In the genomic region with DNA sequence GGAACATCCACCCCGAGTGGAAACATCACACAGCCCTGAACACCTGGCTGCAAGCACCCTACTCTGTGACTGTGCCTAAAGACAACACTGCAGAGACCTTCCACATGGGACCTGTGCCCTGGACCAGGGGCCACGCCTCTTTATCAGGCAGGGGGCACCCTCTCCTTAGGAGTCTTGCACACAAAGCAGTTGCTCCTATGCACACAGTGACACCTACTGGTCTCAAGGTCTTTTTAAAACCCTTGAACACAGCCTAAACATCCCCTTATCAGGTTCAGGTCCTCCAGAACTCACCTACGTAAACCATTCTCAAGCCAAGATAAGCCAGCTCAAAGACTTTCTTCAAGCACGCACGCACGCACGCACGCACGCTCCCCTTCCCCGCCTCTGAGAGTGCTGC, we compare ENCODE assay signal across 13 mouse cellular contexts. TPM values are rescaled to one million over a fixed set of nuclear protein-coding genes. Genes with fewer than 3 reads are reported as not detected.
DNase-seq lines count a peak whose midpoint lies in the region; ATAC-seq and TF ChIP-seq lines count a peak whose summit lies in the region.
"Had no signal": no experiment of that assay in that cellular context is flagged by ENCODE, and none has a peak within 500 bp of the region (broad histone marks: within the 10 kb centered on the region; RNA-seq: fewer than 3 reads in every experiment).

No protein-coding gene starts in this region.

- H3K9ac ChIP-seq in kidney, postnatal 0 days (ENCODE audit: low read depth, low read length) = no peak overlapping the region
- no peak overlapping the region for H3K9ac ChIP-seq in CH12.LX (ENCODE audit: insufficient read depth, low read depth)
- no peak overlapping the region for H3K9ac ChIP-seq in liver, embryonic 14.5 days (replicated peaks)
- H3K9ac ChIP-seq: heart, embryonic 12.5 days; hindbrain, embryonic 15.5 days had no signal

- dilution Hi-C loops in CH12.LX (cut with MboI; ENCODE audit: extremely low pct_ligation_motif_present, extremely low pct_unique_long_range_greater_than_20kb, low sequenced_read_pairs) = no loop called here

- no peak for TF ChIP-seq EP300 in CH12.LX (IDR thresholded peaks at IDR 0.05; ENCODE audit: low read length)
- TF ChIP-seq EP300 in liver, embryonic 14.5 days (IDR thresholded peaks at IDR 0.05; ENCODE audit: low read depth) = no peak

- TF ChIP-seq CTCF in kidney, postnatal 0 days (IDR thresholded peaks at IDR 0.05; ENCODE audit: low read depth) = peak; percentile 59
- TF ChIP-seq CTCF in CH12.LX (conservative IDR thresholded peaks at IDR 0.05 in 1 of 2, IDR thresholded peaks at IDR 0.05 in 1 of 2; ENCODE audit: low read depth in 2 of 2, low read length in 2 of 2) = peak in 1 of 2 experiments; percentile 75; a peak in 2 of 4 replicates
- TF ChIP-seq CTCF in liver, embryonic 14.5 days (IDR thresholded peaks at IDR 0.05; ENCODE audit: low read depth) = peak; percentile 64

- 89% methylated on average over 10 of the region's 10 CpGs for WGBS in kidney, postnatal 0 days
- WGBS in liver, embryonic 14.5 days (ENCODE audit: insufficient replicate concordance) = 67% methylated on average over 10 of the region's 10 CpGs

- H3K79me2 ChIP-seq in CH12.LX (replicated peaks; ENCODE audit: control insufficient read depth, extremely low read depth, insufficient read depth, poor library complexity, severe bottlenecking) = peaks cover 9% of the 10 kb centered on the region

- H3K36me3 ChIP-seq in kidney, postnatal 0 days (ENCODE audit: insufficient read depth, low read length) = peaks cover 34% of the 10 kb centered on the region
- H3K36me3 ChIP-seq in CH12.LX (replicated peaks in 1 of 2; ENCODE audit: control insufficient read depth in 1 of 2, insufficient read depth in 1 of 2, low read length in 1 of 2) = peaks cover 69 to 82% of the 10 kb centered on the region in 2 experiments
- peaks cover 80% of the 10 kb centered on the region for H3K36me3 ChIP-seq in liver, embryonic 14.5 days (replicated peaks; ENCODE audit: control insufficient read depth, insufficient read depth, low read depth)

- no peak for TF ChIP-seq POLR2A in CH12.LX (IDR thresholded peaks at IDR 0.05; ENCODE audit: low read depth, low read length)

- H3K4me1 ChIP-seq in kidney, postnatal 0 days (replicated peaks; ENCODE audit: insufficient read depth, low read length) = no peaks in the 10 kb centered on the region
- H3K4me1 ChIP-seq in CH12.LX (ENCODE audit: control insufficient read depth in 1 of 2, insufficient read depth in 2 of 2) = peaks cover 3 to 11% of the 10 kb centered on the region in 2 experiments; a peak in 3 of 4 replicates
- no peaks in the 10 kb centered on the region for H3K4me1 ChIP-seq in liver, embryonic 14.5 days (replicated peaks; ENCODE audit: control insufficient read depth in 2 of 2, insufficient read depth in 2 of 2, low read length in 1 of 2)
- H3K4me1 ChIP-seq: hindbrain, embryonic 15.5 days had no signal

- no peak overlapping the region for H3K4me2 ChIP-seq in kidney, postnatal 0 days (ENCODE audit: low read length)
- no peak overlapping the region for H3K4me2 ChIP-seq in CH12.LX (ENCODE audit: insufficient read depth, low read depth, poor library complexity, severe bottlenecking)
- H3K4me2 ChIP-seq in liver, embryonic 14.5 days (ENCODE audit: low read depth) = no peak overlapping the region
- H3K4me2 ChIP-seq: heart, embryonic 12.5 days; hindbrain, embryonic 15.5 days had no signal

- H3K27me3 ChIP-seq in kidney, postnatal 0 days (ENCODE audit: insufficient read depth, low read length) = no peaks in the 10 kb centered on the region
- no peaks in the 10 kb centered on the region for H3K27me3 ChIP-seq in CH12.LX (replicated peaks)
- no peaks in the 10 kb centered on the region for H3K27me3 ChIP-seq in liver, embryonic 14.5 days (ENCODE audit: control insufficient read depth, insufficient read depth, low read length)
- H3K27me3 ChIP-seq: heart, embryonic 12.5 days; hindbrain, embryonic 15.5 days had no signal

- no peak for ATAC-seq in kidney, postnatal 0 days (replicated peaks; ENCODE audit: low FRiP score, low read depth)
- peak; percentile 36 for ATAC-seq in liver, embryonic 14.5 days (ENCODE audit: insufficient read depth)

- peak; percentile 49 for TF ChIP-seq RAD21 in CH12.LX (IDR thresholded peaks at IDR 0.05; ENCODE audit: low read depth, low read length)

- no peak for DNase-seq in kidney, postnatal 0 days (ENCODE audit: low spot score)
- no peak for DNase-seq in kidney, adult 9 months
- no peak for DNase-seq in CH12.LX (ENCODE audit: extremely low read depth)
- peak; percentile 59 for DNase-seq in ES-CJ7 (ENCODE audit: low read depth, low spot score)
- no peak for DNase-seq in liver, embryonic 14.5 days (ENCODE audit: low read depth in 3 of 3, low spot score in 3 of 3)
- DNase-seq in spleen, postnatal 14 days (ENCODE audit: low spot score in 2 of 2) = no peak
- DNase-seq in frontal cortex, postnatal 25 days (ENCODE audit: low spot score in 2 of 2) = no peak
- DNase-seq: kidney, postnatal 25 days had no signal

- H3K4me3 ChIP-seq in kidney, postnatal 0 days (replicated peaks; ENCODE audit: low read depth, low read length) = no peak overlapping the region
- no peak overlapping the region for H3K4me3 ChIP-seq in CH12.LX (replicated peaks in 1 of 3; ENCODE audit: low read depth in 2 of 3, low read length in 2 of 3, poor library complexity in 1 of 3)
- H3K4me3 ChIP-seq in liver, embryonic 14.5 days (ENCODE audit: insufficient read depth in 1 of 2, low read depth in 2 of 2, low read length in 2 of 2) = no peak overlapping the region
- H3K4me3 ChIP-seq: heart, embryonic 12.5 days; hindbrain, embryonic 15.5 days; myocyte had no signal

- no peak overlapping the region for H3K27ac ChIP-seq in kidney, postnatal 0 days
- H3K27ac ChIP-seq in CH12.LX (ENCODE audit: insufficient read depth, low read depth) = no peak overlapping the region
- no peak overlapping the region for H3K27ac ChIP-seq in liver, embryonic 14.5 days
- H3K27ac ChIP-seq: hindbrain, embryonic 15.5 days; macrophage had no signal

- no peaks in the 10 kb centered on the region for H3K9me3 ChIP-seq in kidney, postnatal 0 days (replicated peaks; ENCODE audit: low read length)
- peaks cover 14% of the 10 kb centered on the region for H3K9me3 ChIP-seq in CH12.LX (replicated peaks; ENCODE audit: low read length)
- peaks cover 3% of the 10 kb centered on the region; the same call in 1 of the 2 replicates for H3K9me3 ChIP-seq in liver, embryonic 14.5 days (ENCODE audit: control insufficient read depth, low read length)
- H3K9me3 ChIP-seq: hindbrain, embryonic 15.5 days had no signal

- in situ Hi-C loops in CH12.LX (cut with MboI; ENCODE audit: low pct_ligation_motif_present, low pct_unique_long_range_greater_than_20kb, low sequenced_read_pairs) = no loop called here

TF ChIP-seq in CH12.LX, 34 proteins besides CTCF, POLR2A, EP300 and RAD21:
- no peak for TF ChIP-seq SIN3A (IDR thresholded peaks at IDR 0.05; ENCODE audit: low read length)
- TF ChIP-seq JUND (conservative IDR thresholded peaks at IDR 0.05; ENCODE audit: low read depth, low read length) = no peak
- TF ChIP-seq RCOR1 (conservative IDR thresholded peaks at IDR 0.05; ENCODE audit: low read depth, low read length) = no peak
- no peak for TF ChIP-seq MAX (IDR thresholded peaks at IDR 0.05; ENCODE audit: low read length)
- peak; percentile 47 for TF ChIP-seq SMC3 (IDR thresholded peaks at IDR 0.05; ENCODE audit: low read depth, low read length)
- no peak for TF ChIP-seq MYC (IDR thresholded peaks at IDR 0.05; ENCODE audit: low read depth, low read length)
- TF ChIP-seq ZKSCAN1 (IDR thresholded peaks at IDR 0.05; ENCODE audit: borderline replicate concordance, low read depth, low read length) = no peak

RNA-seq across cellular contexts. Expression of a gene that starts 20.6 kb away (rescaled TPM):
- 256 and 262 TPM in 2 replicates for polyA plus RNA-seq in kidney, postnatal 0 days (2015; fragmentation: Nextera tagmentation; extraction: Ambion mirVana)
- 126 TPM in 2 replicates for total RNA-seq in CH12.LX (2012; rRNA removed)
- 84.0 and 92.8 TPM in 2 replicates for total RNA-seq in CH12.LX (2014; rRNA removed)
- polyA plus RNA-seq in CH12.LX (2012; ENCODE audit: insufficient read length, low read depth) = 157 and 184 TPM in 2 replicates
- polyA plus RNA-seq in liver, embryonic 14.5 days (2012; rRNA removed) = 75.0 and 75.9 TPM in 2 replicates
- 145 and 158 TPM in 2 replicates for polyA plus RNA-seq in liver, embryonic 14.5 days (2014; fragmentation: Nextera tagmentation; extraction: Ambion mirVana)

RNA-seq across cellular contexts. Expression of a gene that starts 50.0 kb away (rescaled TPM):
- polyA plus RNA-seq in kidney, postnatal 0 days (2015; fragmentation: Nextera tagmentation; extraction: Ambion mirVana) = 11.2 and 12.6 TPM in 2 replicates
- total RNA-seq in CH12.LX (2012; rRNA removed) = 10.3 and 15.0 TPM in 2 replicates
- not detected in 2 replicates for total RNA-seq in CH12.LX (2014; rRNA removed)
- polyA plus RNA-seq in CH12.LX (2012; ENCODE audit: insufficient read length, low read depth) = 2.4 TPM in 1 of 2 replicates, not detected in the other
- not detected in 2 replicates for polyA plus RNA-seq in liver, embryonic 14.5 days (2012; rRNA removed)
- 0.96 and 2.1 TPM in 2 replicates for polyA plus RNA-seq in liver, embryonic 14.5 days (2014; fragmentation: Nextera tagmentation; extraction: Ambion mirVana)
- polyA plus RNA-seq: G1E, macrophage had no signal
